Mouse (Mus musculus) embryo, embryonic 11.5 days (tissue): ENCODE data around the gene Sept5.

Source experiments
- DNase-seq: peaks from one replicate; pipeline ENCODE4 v3.0.0-alpha.2; 2012; ENCODE audit warnings: low read depth, low spot score

The Sept5 gene

GRCm38 (mm10) chr16:18629390-18630231 is at the start of gene Sept5:
Sept5 (minus strand) TSS chr16:18629954.
- DNase-seq: no peak

- DNase-seq: no peak
Measured at GRCm38 (mm10) chr16:18679112-18679511, 49.4 kb upstream of the Sept5 start.

DNA sequence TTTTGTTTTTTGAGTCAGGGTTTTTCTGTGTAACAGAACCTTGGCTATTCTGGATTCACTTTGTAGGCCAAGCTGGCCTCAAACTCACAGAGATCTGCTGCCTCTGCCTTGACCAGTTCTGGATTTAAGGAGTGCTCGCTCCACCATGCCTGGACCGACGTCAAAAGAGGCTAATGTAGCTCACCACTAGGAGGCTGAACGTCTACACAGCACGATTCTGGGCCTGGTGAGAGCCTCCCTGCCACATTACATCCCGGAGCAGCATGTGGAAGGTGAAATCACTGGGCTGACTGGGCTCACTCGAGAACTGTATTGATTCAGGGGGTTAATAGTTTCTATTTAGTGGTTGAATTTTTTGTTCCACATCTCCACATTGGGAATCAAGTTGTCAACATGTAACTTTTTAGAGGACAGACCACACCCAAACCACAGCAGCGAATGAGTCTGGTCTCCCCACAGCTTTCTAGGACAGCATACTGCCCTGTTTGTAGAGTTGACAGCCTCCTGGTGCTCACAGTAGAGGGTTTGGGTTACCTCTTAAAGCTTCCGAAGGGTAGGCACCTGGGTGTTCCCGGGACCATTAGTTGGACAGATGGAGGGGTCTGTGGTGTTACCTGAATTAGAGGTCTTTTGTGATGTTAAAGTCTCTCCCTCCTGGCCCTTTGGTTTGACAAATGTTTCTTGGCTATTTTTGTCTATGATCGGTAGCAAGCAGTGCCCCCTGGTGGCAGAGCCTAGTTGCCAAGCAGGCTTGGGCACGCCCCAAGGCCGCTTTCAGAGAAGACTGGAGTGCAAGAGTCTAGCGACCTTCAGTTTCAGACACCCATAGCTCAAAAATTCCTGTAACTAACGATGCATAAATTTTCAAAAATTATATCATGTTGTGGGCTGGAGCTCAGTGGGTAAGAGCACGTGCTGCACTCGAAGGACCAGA is 48.3 kb upstream of the Sept5 start:
- DNase-seq: peak; percentile 43

DNA sequence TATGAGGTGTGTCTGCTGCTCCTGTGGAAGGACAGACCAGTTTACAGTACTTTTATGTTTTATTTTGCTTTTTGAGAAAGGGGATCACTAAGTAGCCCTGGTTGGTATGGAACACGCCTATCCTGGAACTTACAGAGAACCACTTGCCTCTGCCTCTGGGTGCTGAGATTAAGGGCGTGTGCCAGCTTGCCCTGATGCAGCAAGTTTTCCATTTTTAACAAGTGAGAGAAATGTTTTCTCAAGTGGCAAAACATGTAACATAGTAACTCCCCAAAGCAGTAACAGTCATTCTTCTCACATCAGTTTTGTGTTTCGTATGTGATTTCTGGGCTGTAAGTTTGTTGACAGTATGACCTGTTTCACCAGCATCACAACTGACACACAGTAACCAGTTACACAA is 43.3 kb upstream of the Sept5 start:
- DNase-seq: no peak

GRCm38 (mm10) chr16:18672027-18672426 is 42.3 kb upstream of the Sept5 start:
- no peak for DNase-seq

DNA sequence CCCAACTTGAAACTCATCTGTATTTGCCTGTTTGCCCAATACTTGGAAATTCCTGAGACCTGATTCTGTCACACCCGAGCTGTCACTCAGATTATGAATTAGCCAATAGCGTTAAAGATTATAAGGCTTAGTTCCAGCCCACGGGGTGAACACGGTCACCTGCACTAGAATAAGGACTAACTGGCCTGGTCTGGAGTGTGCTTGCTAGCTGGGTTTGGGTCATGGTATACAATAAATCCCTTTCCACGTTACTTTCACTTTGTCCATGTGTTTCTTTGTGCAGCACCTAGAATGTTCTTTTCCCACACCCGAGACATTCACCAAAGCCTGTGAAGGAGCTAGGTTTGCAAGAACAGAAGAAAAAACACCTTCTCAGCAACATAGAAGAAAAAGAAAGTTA is 40.2 kb upstream of the Sept5 start:
- DNase-seq: no peak

DNA sequence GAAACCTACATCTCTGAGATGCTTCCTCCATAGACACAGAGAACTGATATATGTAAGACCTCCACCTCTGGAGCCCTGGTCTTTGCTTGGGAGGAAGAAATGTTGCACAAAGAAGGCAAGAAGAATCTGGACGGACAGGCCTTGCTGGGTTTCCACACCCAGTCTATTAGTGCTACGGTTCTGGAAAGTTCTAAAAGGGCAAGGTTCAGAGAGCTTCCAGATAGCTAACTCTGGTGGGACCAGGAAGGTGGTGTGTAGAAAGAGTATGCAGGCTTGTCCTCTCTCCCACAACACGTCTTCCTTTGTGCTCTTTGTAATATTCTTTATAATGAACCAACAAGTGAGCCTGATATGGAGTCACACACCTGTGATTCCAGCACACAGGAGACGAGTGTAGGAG is 28.8 kb upstream of the Sept5 start:
- no peak for DNase-seq

DNA sequence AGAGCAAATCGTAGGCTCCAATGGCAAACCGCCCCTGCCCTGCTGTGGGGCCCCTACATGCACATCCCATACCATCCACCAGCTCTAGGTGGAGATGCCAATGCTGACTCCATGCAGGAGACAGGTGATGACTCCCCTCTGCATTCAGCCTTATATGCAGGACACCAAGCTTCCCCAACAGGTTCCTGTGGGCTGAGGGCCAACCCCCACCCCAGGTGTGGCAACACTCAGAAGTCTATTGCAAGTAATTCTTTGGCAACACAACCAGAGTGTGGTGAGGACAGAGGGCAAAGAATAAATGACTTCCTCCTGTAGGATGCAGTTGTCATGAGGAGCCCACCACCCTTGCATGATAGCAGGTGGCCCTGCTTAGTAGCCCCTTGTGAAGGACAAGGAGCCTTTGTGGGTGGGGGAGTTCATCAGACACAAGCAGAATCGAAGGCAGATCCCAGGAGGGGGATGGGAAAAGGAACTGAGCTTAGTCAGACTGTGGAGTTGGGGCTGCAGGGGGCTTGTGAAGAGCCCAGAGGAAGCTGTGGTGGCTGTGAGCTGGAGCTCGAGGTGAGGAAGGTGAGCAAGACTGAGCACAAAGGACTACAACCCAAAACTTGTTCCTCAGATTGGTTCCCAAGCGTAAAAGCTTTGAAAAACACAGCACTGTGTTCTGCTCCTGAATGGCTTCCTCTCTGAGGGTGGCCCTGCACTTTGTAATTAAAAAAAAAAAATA is 25.8 kb upstream of the Sept5 start:
- no peak for DNase-seq

GRCm38 (mm10) chr16:18653290-18654160 is 23.8 kb upstream of the Sept5 start:
- DNase-seq: no peak

DNA sequence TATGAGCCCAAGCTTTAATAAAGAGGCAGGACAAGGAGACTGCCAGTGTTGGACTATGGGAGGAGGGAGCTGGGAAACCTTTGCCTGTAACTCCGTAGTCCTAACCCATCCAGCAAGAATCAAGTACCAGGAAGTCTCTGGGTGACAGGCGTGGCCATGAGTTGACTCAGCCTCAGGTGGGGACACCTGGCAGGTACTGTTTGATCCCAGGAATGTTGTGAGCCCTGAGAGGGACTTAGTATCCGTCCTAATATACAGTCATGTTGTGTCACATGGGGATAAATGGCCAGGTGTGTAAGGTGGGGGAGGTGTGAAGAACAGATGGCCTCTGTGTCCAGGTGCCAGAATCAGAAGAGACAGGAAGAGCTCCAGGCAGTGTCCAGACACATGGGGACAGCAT is 19.4 kb upstream of the Sept5 start:
- no peak for DNase-seq

GRCm38 (mm10) chr16:18645329-18645728 is 15.6 kb upstream of the Sept5 start:
- DNase-seq: no peak

GRCm38 (mm10) chr16:18644485-18644884 is 14.7 kb upstream of the Sept5 start:
- no peak for DNase-seq

GRCm38 (mm10) chr16:18643406-18643998 is 13.7 kb upstream of the Sept5 start:
- no peak for DNase-seq

DNA sequence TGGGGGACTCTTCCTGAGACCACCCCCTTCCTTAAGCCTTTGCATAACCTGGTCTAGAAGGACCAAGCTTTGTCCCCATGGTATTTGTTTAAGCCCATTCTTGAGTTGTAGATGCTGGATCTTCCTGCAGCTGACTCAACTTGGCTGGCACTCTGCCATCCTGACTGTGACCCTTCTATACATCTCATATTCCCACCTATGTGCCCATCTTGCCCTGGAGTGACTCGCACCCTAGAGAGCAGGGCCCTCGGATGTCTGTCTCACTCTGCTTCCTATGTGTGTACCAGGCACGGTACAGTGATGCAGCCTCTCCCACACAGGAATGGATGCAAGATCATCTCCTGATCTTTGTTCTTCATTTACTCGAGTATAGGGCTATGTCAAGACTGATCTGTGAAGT is 13.1 kb upstream of the Sept5 start:
- DNase-seq: no peak

GRCm38 (mm10) chr16:18642291-18642690 is 12.5 kb upstream of the Sept5 start:
- no peak for DNase-seq

- DNase-seq: no peak
Measured at GRCm38 (mm10) chr16:18639382-18639929, 9.7 kb upstream of the Sept5 start.

- DNase-seq: no peak
Measured at GRCm38 (mm10) chr16:18638396-18638795, 8.6 kb upstream of the Sept5 start.

GRCm38 (mm10) chr16:18636804-18637203 is 7.0 kb upstream of the Sept5 start:
- DNase-seq: no peak

DNA sequence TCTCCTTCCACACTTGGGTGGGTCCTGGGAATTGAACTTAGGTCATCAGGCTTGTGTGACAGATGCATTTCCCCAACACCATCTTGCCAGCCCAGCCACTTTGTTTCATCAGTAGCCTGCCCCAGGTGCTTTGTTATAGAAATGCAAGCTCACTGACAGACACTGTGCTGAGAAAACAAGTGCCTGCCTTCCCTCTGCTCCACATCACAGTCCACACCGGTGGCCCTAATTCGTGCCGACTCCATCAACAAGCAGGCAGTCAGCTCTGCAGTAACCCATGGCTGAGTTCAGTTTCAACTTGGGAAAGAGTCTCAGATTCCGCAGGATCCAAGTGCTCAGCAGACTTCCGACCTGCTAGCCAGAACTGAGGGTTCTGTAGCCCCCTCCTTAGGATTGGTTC is 6.6 kb upstream of the Sept5 start:
- DNase-seq: no peak

DNA sequence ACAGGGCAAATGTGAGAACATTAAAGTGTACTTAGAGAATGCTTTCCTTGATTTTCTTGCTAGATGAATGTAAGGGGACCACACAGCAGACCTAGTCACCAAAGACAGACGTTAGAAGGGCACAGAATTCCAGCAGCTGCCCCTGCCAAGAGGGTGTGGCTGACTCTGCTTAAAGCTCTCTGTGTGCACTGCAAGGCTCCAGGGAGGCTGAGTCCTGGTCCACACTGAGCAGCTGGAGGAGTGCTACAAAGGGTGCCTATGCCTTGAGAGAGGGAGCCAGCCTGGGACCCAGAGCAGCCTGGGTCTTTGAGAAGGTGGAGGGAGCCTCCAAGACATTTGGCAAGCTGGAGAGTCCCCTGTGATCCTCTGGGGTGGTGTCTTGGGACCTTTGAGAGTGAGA is 3.6 kb upstream of the Sept5 start:
- no peak for DNase-seq
